Mouse (Mus musculus) erythroblast, embryonic 14.5 days (primary cell): ENCODE measurements around the gene Vnn3. TPM values are rescaled to one million over a fixed set of nuclear protein-coding genes. Genes with fewer than 3 reads are reported as not detected.

Source experiments
- H3K27me3 ChIP-seq: 2 replicates; pipeline ENCODE4 v1.6.1; 2012; ENCODE audit warnings: inconsistent platforms; ENCODE audit not compliant: control insufficient read depth
- H3K36me3 ChIP-seq: 2 replicates; pipeline ENCODE4 v1.6.1; 2012; ENCODE audit warnings: mild to moderate bottlenecking, inconsistent platforms; ENCODE audit not compliant: control insufficient read depth
- H3K4me1 ChIP-seq: 2 replicates; pipeline ENCODE4 v1.6.1; 2012; ENCODE audit warnings: inconsistent platforms; ENCODE audit not compliant: control insufficient read depth
- H3K4me3 ChIP-seq: replicated peaks from 2 replicates; pipeline ENCODE3; 2012; ENCODE audit warnings: moderate library complexity, mild to moderate bottlenecking, inconsistent platforms
- H3K9me3 ChIP-seq: 2 replicates; pipeline ENCODE4 v1.6.1; 2012; ENCODE audit warnings: low read length, inconsistent platforms, mixed read lengths; ENCODE audit not compliant: control insufficient read depth
- GATA1 ChIP-seq: IDR thresholded peaks from 2 replicates; pipeline ENCODE4 v1.6.1; 2012; ENCODE audit warnings: low read length, inconsistent platforms, mixed read lengths
- TAL1 ChIP-seq: IDR thresholded peaks from 3 replicates; pipeline ENCODE4 v1.6.1; 2012; ENCODE audit warnings: low read length, inconsistent platforms, mixed read lengths
- polyA plus RNA-seq: library from polyadenylated mRNA; stranded (reverse); fragments of >175 nt; gene quantifications from 2 replicates; pipeline ENCODE4 v1.2.3, GENCODE M21; 2012

Gene Vnn3
- polyA plus RNA-seq, 1 experiment, result not detected

DNA sequence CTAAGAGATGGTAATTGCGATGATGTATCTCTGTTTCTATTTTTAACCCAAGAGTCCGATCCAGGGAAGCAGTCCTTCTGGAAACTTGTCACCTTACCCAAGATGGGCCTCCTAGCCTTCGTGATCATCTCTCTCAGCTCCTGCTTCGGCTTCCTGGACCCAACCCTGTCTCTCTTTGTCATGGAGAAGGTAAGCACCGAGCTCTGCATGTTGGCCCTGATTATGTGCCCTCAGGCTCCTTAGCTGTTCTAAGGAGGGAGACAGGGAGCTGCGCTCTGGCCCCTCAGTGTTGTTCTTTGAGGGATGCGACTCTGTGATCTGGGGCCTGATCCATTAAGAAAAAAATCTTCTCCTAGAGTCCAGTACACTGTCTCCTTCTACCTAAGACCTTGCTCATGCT lies 35.0 kb upstream of the Vnn3 start:
- no peak for TF ChIP-seq TAL1
- no peak for TF ChIP-seq GATA1
- no peaks in the 10 kb centered on the region for H3K27me3 ChIP-seq
- H3K36me3 ChIP-seq, result peaks cover 4% of the 10 kb centered on the region
- H3K4me1 ChIP-seq, result no peaks in the 10 kb centered on the region; the same call in 1 of the 2 replicates
- H3K4me3 ChIP-seq, result no peak overlapping the region
- no peaks in the 10 kb centered on the region for H3K9me3 ChIP-seq

- H3K27me3 ChIP-seq, result no peaks in the 10 kb centered on the region
- H3K4me1 ChIP-seq, result no peaks in the 10 kb centered on the region
- peaks cover 3% of the 10 kb centered on the region; the same call in 1 of the 2 replicates for H3K9me3 ChIP-seq
- H3K36me3 ChIP-seq, result peaks cover 15% of the 10 kb centered on the region
- TF ChIP-seq TAL1, result no peak
- TF ChIP-seq GATA1, result no peak
- H3K4me3 ChIP-seq, result no peak overlapping the region
These were observed 24.7 kb upstream of the Vnn3 start for GRCm38 (mm10) chr10:23826516-23826915.

DNA sequence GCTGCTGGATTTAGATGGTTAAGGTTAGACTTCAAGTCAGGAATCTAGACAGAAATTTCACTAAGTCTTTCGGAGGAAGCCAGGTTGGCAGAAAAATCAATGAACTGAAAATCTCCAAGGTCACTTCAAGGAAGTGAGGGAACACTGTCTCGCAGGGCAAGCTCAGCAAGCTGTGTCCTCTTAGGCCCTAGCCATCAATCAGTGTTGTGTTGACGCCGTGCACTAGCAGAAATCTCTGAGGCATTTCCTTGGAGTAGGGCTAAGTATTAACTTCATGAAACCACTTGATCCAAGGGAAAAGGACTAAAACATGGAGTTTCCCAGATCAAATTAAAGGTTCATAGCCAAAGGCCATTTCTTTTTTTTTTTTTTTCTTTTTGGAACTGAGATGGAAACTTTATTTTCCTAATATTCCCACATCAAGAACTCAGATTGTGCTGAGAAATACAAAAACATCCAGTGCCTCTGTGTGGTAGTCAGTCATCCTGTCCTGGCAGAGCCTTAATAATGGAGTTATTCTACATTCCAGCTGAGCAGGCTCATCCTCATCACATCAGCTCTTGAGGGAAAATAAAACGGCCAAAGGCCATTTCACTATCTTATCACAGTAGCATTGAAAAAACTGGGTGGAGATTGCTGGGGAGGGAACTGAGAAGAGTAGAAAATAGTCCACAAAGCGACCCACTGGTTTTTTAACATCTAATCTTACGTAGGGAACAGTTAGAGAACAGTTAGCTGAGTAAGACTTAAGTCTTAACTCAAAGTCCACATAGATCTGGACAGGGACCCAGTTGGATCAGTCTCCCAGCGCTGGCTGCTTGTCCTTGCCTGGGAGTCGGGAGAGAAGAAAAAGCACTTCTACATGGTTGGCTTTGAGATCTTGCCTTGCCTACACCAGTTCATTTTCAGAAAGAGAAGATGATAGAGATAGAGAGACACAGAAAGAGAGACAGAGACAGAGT lies 15.0 kb upstream of the Vnn3 start:
- H3K4me1 ChIP-seq, result no peaks in the 10 kb centered on the region
- H3K36me3 ChIP-seq, result no peaks in the 10 kb centered on the region; the same call in 1 of the 2 replicates
- no peak overlapping the region for H3K4me3 ChIP-seq
- H3K9me3 ChIP-seq, result no peaks in the 10 kb centered on the region
- H3K27me3 ChIP-seq, result no peaks in the 10 kb centered on the region
- no peak for TF ChIP-seq TAL1

- Histone ChIP-seq H3K4me1 (no peaks in the 10 kb centered on the region), H3K36me3 (no peaks in the 10 kb centered on the region; the same call in 1 of the 2 replicates), H3K9me3 (no peaks in the 10 kb centered on the region), H3K27me3 (no peaks in the 10 kb centered on the region), H3K4me3 (no peak overlapping the region)
- TF ChIP-seq TAL1 (no peak), GATA1 (no peak)
These were observed 14.1 kb upstream of the Vnn3 start for GRCm38 (mm10) chr10:23837115-23837514.

- Histone ChIP-seq H3K9me3 (no peaks in the 10 kb centered on the region), H3K4me1 (no peaks in the 10 kb centered on the region), H3K27me3 (no peaks in the 10 kb centered on the region), H3K36me3 (no peaks in the 10 kb centered on the region), H3K4me3 (no peak overlapping the region)
- TF ChIP-seq TAL1, result no peak
- no peak for TF ChIP-seq GATA1
These were observed 12.4 kb upstream of the Vnn3 start for GRCm38 (mm10) chr10:23838910-23839309.

GRCm38 (mm10) chr10:23839368-23839767 lies 11.9 kb upstream of the Vnn3 start:
- no peak overlapping the region for H3K4me3 ChIP-seq
- no peaks in the 10 kb centered on the region for H3K36me3 ChIP-seq
- H3K27me3 ChIP-seq, result no peaks in the 10 kb centered on the region
- TF ChIP-seq GATA1 (no peak), TAL1 (no peak)
- H3K4me1 ChIP-seq, result no peaks in the 10 kb centered on the region
- no peaks in the 10 kb centered on the region for H3K9me3 ChIP-seq

GRCm38 (mm10) chr10:23840496-23840895 lies 10.8 kb upstream of the Vnn3 start:
- Histone ChIP-seq H3K4me3 (no peak overlapping the region), H3K36me3 (no peaks in the 10 kb centered on the region)
- TF ChIP-seq TAL1 (no peak), GATA1 (no peak)

DNA sequence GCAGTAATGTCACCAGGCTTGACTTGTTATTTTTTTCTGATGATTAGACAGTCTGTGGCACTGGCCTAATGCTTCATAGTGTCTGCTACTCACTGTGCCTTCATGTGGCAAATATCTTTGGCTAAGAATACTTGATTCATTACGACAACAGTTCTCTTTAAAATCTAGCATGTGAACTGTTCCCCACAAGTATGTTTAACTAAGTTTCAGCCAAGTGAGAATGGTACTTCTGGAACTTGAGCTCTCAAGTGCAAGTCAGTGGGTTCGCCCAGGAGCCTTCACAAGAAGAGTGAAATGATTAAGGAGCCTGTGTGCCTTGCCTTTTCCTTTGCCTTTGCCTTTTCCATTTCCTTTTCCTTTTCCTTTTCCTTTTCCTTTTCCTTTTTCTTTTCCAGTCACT lies 834 bp downstream of the Vnn3 start:
- TF ChIP-seq TAL1 (no peak), GATA1 (no peak)
- H3K4me3 ChIP-seq, result no peak overlapping the region
- H3K4me1 ChIP-seq, result no peaks in the 10 kb centered on the region
- H3K36me3 ChIP-seq, result no peaks in the 10 kb centered on the region
- H3K9me3 ChIP-seq, result no peaks in the 10 kb centered on the region
- H3K27me3 ChIP-seq, result no peaks in the 10 kb centered on the region

More at GRCm38 (mm10) chr10:23840496-23840895, 10.8 kb upstream of the Vnn3 start:
- Histone ChIP-seq H3K9me3 (no peaks in the 10 kb centered on the region), H3K4me1 (no peaks in the 10 kb centered on the region), H3K27me3 (no peaks in the 10 kb centered on the region)

- no peaks in the 10 kb centered on the region for H3K27me3 ChIP-seq
- H3K9me3 ChIP-seq, result no peaks in the 10 kb centered on the region
- H3K36me3 ChIP-seq, result no peaks in the 10 kb centered on the region
- no peak overlapping the region for H3K4me3 ChIP-seq
- H3K4me1 ChIP-seq, result no peaks in the 10 kb centered on the region
- no peak for TF ChIP-seq TAL1
- TF ChIP-seq GATA1, result no peak
These were observed 13.4 kb downstream of the Vnn3 start for GRCm38 (mm10) chr10:23864362-23865312.
